Mouse (Mus musculus): ENCODE measurements around the gene 1700037H04Rik. TPM values are rescaled to one million over a fixed set of nuclear protein-coding genes. Genes with fewer than 3 reads are reported as not detected.

Gene 1700037H04Rik
- total and polyA plus RNA-seq, 2 experiments from 2014 or later: 79.3 to 155 TPM

DNA sequence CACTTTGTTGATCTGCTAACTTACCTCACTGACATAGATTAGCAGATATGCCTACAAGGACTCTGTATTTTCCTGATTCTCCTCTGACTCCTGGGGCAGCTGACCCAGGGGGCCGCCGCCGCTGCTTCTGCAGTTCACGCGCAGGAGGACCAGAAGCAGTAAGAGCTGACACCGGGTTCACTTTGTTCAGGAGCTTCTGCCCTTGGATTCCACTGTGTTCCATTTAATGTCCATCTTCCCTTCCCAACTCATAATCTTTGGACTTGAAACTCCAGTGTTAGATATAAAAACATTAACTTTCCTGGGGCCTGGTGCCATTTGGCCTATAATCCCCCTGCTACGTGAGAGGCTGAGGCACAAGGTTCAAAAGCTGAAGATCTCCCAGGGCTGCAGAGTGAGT lies 4.0 kb upstream of the 1700037H04Rik start:
- H3K27ac ChIP-seq: no peak overlapping the region
- ATAC-seq (no peak), DNase-seq (ENCODE audit: low spot score) (no peak)
- H3K36me3 ChIP-seq (ENCODE audit: insufficient read depth, low read length): no peaks in the 10 kb centered on the region
- H3K4me2 ChIP-seq (ENCODE audit: low read depth, low read length): no peak overlapping the region
- no peak overlapping the region for H3K4me3 ChIP-seq (ENCODE audit: low read length)
- H3K9ac ChIP-seq (replicated peaks; ENCODE audit: low read length): no peak overlapping the region
- no peak for TF ChIP-seq CTCF (IDR thresholded peaks at IDR 0.05; ENCODE audit: low read depth)
- no peaks in the 10 kb centered on the region for H3K27me3 ChIP-seq (ENCODE audit: insufficient read depth, low read length)
- H3K4me1 ChIP-seq (ENCODE audit: insufficient read depth, low read length): no peaks in the 10 kb centered on the region
- no peaks in the 10 kb centered on the region for H3K9me3 ChIP-seq (ENCODE audit: low read length)
- 79% methylated on average over 7 of the region's 7 CpGs for WGBS

- no peak for ATAC-seq
Observed at GRCm38 (mm10) chr2:131160671-131161111, 810 bp upstream of the 1700037H04Rik start.

GRCm38 (mm10) chr2:131159491-131159910 lies 380 bp downstream of the 1700037H04Rik start:
- peak; percentile 67; the same call in 1 of the 2 replicates for ATAC-seq
- H3K4me3 ChIP-seq (ENCODE audit: low read length): peak overlapping the region; percentile 62
- no peaks in the 10 kb centered on the region for H3K9me3 ChIP-seq (ENCODE audit: low read length)
- peak overlapping the region; percentile 82 for H3K9ac ChIP-seq (replicated peaks; ENCODE audit: low read length)
- no peaks in the 10 kb centered on the region for H3K27me3 ChIP-seq (ENCODE audit: insufficient read depth, low read length)
- peaks cover 13% of the 10 kb centered on the region for H3K4me1 ChIP-seq (ENCODE audit: insufficient read depth, low read length)
- under 1% methylated on average over 18 of the region's 18 CpGs for WGBS
- peak; percentile 55 for DNase-seq (ENCODE audit: low spot score)
- peak overlapping the region; percentile 83 for H3K27ac ChIP-seq
- no peak for TF ChIP-seq CTCF (IDR thresholded peaks at IDR 0.05; ENCODE audit: low read depth)
- H3K36me3 ChIP-seq (ENCODE audit: insufficient read depth, low read length): no peaks in the 10 kb centered on the region; the same call in 1 of the 2 replicates
- peak overlapping the region; percentile 93 for H3K4me2 ChIP-seq (ENCODE audit: low read depth, low read length)

More at GRCm38 (mm10) chr2:131160671-131161111, 810 bp upstream of the 1700037H04Rik start:
- no peaks in the 10 kb centered on the region for H3K9me3 ChIP-seq (ENCODE audit: low read length)
- peak; percentile 49 for TF ChIP-seq CTCF (IDR thresholded peaks at IDR 0.05; ENCODE audit: low read depth)
- no peaks in the 10 kb centered on the region for H3K36me3 ChIP-seq (ENCODE audit: insufficient read depth, low read length)
- H3K9ac ChIP-seq (replicated peaks; ENCODE audit: low read length): peak overlapping the region; percentile 82
- no peaks in the 10 kb centered on the region for H3K27me3 ChIP-seq (ENCODE audit: insufficient read depth, low read length)
- peaks cover 13% of the 10 kb centered on the region for H3K4me1 ChIP-seq (ENCODE audit: insufficient read depth, low read length)
- DNase-seq (ENCODE audit: low spot score): peak; percentile 53
- peak overlapping the region; percentile 62 for H3K4me3 ChIP-seq (ENCODE audit: low read length)
- H3K27ac ChIP-seq: peak overlapping the region; percentile 83
- WGBS: under 1% methylated on average over 17 of the region's 17 CpGs
- H3K4me2 ChIP-seq (ENCODE audit: low read depth, low read length): peak overlapping the region; percentile 93

DNA sequence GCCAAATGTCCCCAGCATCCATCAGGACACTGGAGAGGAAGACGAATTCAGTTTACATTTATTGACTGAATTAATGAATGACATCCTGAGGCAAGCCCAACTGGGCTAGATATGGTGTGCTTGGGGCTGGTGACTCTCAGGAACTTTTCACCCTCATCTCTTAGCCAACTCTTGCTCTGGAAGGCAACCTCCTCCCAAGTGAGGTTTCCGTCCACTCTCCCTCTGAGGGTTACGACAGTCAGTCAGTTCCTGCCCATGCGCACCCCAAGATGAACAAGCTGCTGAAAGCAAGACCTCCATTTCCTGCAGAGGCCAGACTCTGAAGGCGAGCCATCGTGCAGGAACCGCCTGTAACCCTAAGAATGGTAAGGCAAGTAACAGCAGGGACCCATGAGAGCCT lies 2.9 kb downstream of the 1700037H04Rik start:
- no peaks in the 10 kb centered on the region for H3K27me3 ChIP-seq (ENCODE audit: insufficient read depth, low read length)
- no peak overlapping the region for H3K4me2 ChIP-seq (ENCODE audit: low read depth, low read length)
- no peaks in the 10 kb centered on the region for H3K9me3 ChIP-seq (ENCODE audit: low read length)
- no peak for TF ChIP-seq CTCF (IDR thresholded peaks at IDR 0.05; ENCODE audit: low read depth)
- no peak overlapping the region for H3K27ac ChIP-seq
- DNase-seq (ENCODE audit: low spot score) (no peak), ATAC-seq (no peak)
- H3K4me1 ChIP-seq (ENCODE audit: insufficient read depth, low read length): peaks cover 13% of the 10 kb centered on the region
- no peak overlapping the region for H3K4me3 ChIP-seq (ENCODE audit: low read length)
- H3K36me3 ChIP-seq (ENCODE audit: insufficient read depth, low read length): peaks cover 13% of the 10 kb centered on the region
- 93% methylated on average over 7 of the region's 7 CpGs for WGBS
- no peak overlapping the region for H3K9ac ChIP-seq (replicated peaks; ENCODE audit: low read length)

- 86% methylated on average over 4 of the region's 4 CpGs for WGBS
- H3K4me1 ChIP-seq (ENCODE audit: insufficient read depth, low read length): peaks cover 13% of the 10 kb centered on the region
- DNase-seq (ENCODE audit: low spot score) (no peak), ATAC-seq (no peak)
- no peak overlapping the region for H3K9ac ChIP-seq (replicated peaks; ENCODE audit: low read length)
- TF ChIP-seq CTCF (IDR thresholded peaks at IDR 0.05; ENCODE audit: low read depth): no peak
- H3K36me3 ChIP-seq (ENCODE audit: insufficient read depth, low read length): peaks cover 27% of the 10 kb centered on the region
- H3K4me2 ChIP-seq (ENCODE audit: low read depth, low read length): no peak overlapping the region
- H3K27me3 ChIP-seq (ENCODE audit: insufficient read depth, low read length): no peaks in the 10 kb centered on the region
- H3K4me3 ChIP-seq (ENCODE audit: low read length): no peak overlapping the region
- no peak overlapping the region for H3K27ac ChIP-seq
- no peaks in the 10 kb centered on the region for H3K9me3 ChIP-seq (ENCODE audit: low read length)
Observed at GRCm38 (mm10) chr2:131154036-131154435, 5.8 kb downstream of the 1700037H04Rik start.

- Histone ChIP-seq H3K4me1 (ENCODE audit: insufficient read depth, low read length) (no peaks in the 10 kb centered on the region), H3K36me3 (ENCODE audit: insufficient read depth, low read length) (peaks cover 45% of the 10 kb centered on the region), H3K9ac (replicated peaks; ENCODE audit: low read length) (no peak overlapping the region), H3K27me3 (ENCODE audit: insufficient read depth, low read length) (no peaks in the 10 kb centered on the region), H3K4me3 (ENCODE audit: low read length) (no peak overlapping the region), H3K27ac (no peak overlapping the region), H3K4me2 (ENCODE audit: low read depth, low read length) (no peak overlapping the region), H3K9me3 (ENCODE audit: low read length) (no peaks in the 10 kb centered on the region)
- DNase-seq (ENCODE audit: low spot score): no peak
- no peak for ATAC-seq
- 94% methylated on average over 6 of the region's 7 CpGs for WGBS
- TF ChIP-seq CTCF (IDR thresholded peaks at IDR 0.05; ENCODE audit: low read depth): no peak
Observed at GRCm38 (mm10) chr2:131152166-131152730, 7.6 kb downstream of the 1700037H04Rik start.

GRCm38 (mm10) chr2:131149254-131149578 lies 10.7 kb downstream of the 1700037H04Rik start:
- H3K4me3 ChIP-seq (ENCODE audit: low read length): no peak overlapping the region
- H3K9me3 ChIP-seq (ENCODE audit: low read length): no peaks in the 10 kb centered on the region
- DNase-seq (ENCODE audit: low spot score): no peak
- no peak for TF ChIP-seq CTCF (IDR thresholded peaks at IDR 0.05; ENCODE audit: low read depth)
- H3K9ac ChIP-seq (replicated peaks; ENCODE audit: low read length): no peak overlapping the region
- H3K36me3 ChIP-seq (ENCODE audit: insufficient read depth, low read length): peaks cover 68% of the 10 kb centered on the region
- H3K4me2 ChIP-seq (ENCODE audit: low read depth, low read length): no peak overlapping the region
- WGBS: 91% methylated on average over 3 of the region's 3 CpGs
- no peaks in the 10 kb centered on the region for H3K4me1 ChIP-seq (ENCODE audit: insufficient read depth, low read length)
- ATAC-seq: no peak
- no peaks in the 10 kb centered on the region for H3K27me3 ChIP-seq (ENCODE audit: insufficient read depth, low read length)
- H3K27ac ChIP-seq: no peak overlapping the region
